Mouse (Mus musculus): ENCODE measurements at regions not wholly inside any gene's neighbourhood (a gene's known extent, or its start where the extent isn't known, plus 50 kb on each side); places are given as distances from the start of the nearest gene placed in this dataset.

DNA sequence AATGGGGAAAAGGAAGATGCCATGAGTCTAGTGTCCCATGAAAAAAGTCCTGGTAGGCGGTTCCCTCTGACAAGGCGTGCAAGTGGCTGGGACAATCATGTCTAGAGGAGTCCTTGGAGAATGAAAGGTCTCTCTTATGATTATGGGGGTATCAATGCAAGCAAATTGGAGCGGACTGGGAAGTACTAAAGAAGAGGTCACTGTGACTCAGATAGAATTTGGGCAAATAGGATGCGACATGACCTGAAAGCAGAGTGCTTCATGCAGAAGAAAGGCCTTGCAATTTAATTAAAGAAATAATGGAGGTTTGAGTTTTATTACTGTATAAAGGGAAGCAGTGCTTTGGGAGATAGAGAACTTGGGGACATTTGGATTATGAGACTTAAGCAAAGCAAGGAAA, 330.3 kb downstream of the Tmem38b start:
- Histone ChIP-seq H3K9ac (ENCODE audit: low read depth, low read length) (no peak overlapping the region), H3K4me1 (ENCODE audit: control insufficient read depth, insufficient read depth, low read length) (no peaks in the 10 kb centered on the region), H3K27me3 (ENCODE audit: control insufficient read depth, insufficient read depth, low read length) (no peaks in the 10 kb centered on the region), H3K27ac (replicated peaks; ENCODE audit: insufficient read depth, low read depth, low read length) (no peak overlapping the region), H3K4me3 (ENCODE audit: insufficient read depth, low read depth, low read length) (no peak overlapping the region), H3K79me2 (ENCODE audit: control insufficient read depth, insufficient read depth, low read length) (no peaks in the 10 kb centered on the region), H3K36me3 (ENCODE audit: control insufficient read depth, insufficient read depth, low read length) (no peaks in the 10 kb centered on the region)
- WGBS: 94% methylated on average over 4 of the region's 4 CpGs
- DNase-seq (ENCODE audit: extremely low read depth, low read depth, low spot score): no peak
- TF ChIP-seq CTCF (IDR thresholded peaks at IDR 0.05; ENCODE audit: low read depth, low read length) (no peak), POLR2A (IDR thresholded peaks at IDR 0.05; ENCODE audit: extremely low read depth, insufficient read depth, low read length) (no peak)

DNA sequence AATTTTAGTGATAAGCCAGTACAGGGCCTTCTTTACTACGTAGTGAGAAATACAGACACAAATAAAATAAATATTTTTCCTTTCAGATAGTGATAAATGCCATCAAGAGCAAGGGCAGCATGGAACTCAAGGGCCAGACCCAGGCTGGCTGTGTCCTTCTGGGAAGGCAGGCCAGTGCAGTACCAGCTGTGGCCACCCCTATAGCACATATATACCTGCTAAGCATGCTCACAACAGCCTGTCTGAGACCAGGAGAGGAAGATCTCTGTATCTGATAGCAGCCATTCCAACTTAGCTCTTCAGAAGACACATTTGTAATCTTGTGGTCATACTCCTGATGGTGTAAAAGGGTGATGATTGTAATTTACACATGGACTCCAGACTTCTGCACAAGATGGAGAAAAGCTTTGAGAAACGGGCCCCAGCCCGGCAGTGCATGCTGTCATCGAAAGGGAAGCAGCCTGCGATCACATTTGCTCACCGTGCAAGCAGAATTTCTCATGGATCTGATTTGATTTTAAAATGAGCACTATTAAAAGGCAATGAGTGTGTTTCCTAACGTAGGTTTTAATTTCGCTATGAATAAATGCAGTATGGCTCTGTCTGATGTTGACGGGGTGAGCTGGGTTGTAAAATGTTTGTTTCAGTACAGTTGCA, 335.6 kb downstream of the Tmem38b start:
- H3K4me1 ChIP-seq (ENCODE audit: control insufficient read depth, insufficient read depth, low read length): no peaks in the 10 kb centered on the region
- H3K36me3 ChIP-seq (ENCODE audit: control insufficient read depth, insufficient read depth, low read length): no peaks in the 10 kb centered on the region
- DNase-seq (ENCODE audit: extremely low read depth, low read depth, low spot score): no peak
- no peak overlapping the region for H3K4me3 ChIP-seq (ENCODE audit: insufficient read depth, low read depth, low read length)
- no peak overlapping the region for H3K27ac ChIP-seq (replicated peaks; ENCODE audit: insufficient read depth, low read depth, low read length)
- 88% methylated on average over 9 of the region's 9 CpGs for WGBS
- H3K27me3 ChIP-seq (ENCODE audit: control insufficient read depth, insufficient read depth, low read length): no peaks in the 10 kb centered on the region
- H3K79me2 ChIP-seq (ENCODE audit: control insufficient read depth, insufficient read depth, low read length): no peaks in the 10 kb centered on the region
- TF ChIP-seq CTCF (IDR thresholded peaks at IDR 0.05; ENCODE audit: low read depth, low read length) (no peak), POLR2A (IDR thresholded peaks at IDR 0.05; ENCODE audit: extremely low read depth, insufficient read depth, low read length) (no peak)
- H3K9ac ChIP-seq (ENCODE audit: low read depth, low read length): no peak overlapping the region

GRCm38 (mm10) chr4:54162308-54162707, 336.5 kb downstream of the Tmem38b start:
- TF ChIP-seq POLR2A (IDR thresholded peaks at IDR 0.05; ENCODE audit: extremely low read depth, insufficient read depth, low read length) (no peak), CTCF (IDR thresholded peaks at IDR 0.05; ENCODE audit: low read depth, low read length) (no peak)
- H3K79me2 ChIP-seq (ENCODE audit: control insufficient read depth, insufficient read depth, low read length): no peaks in the 10 kb centered on the region
- no peaks in the 10 kb centered on the region for H3K36me3 ChIP-seq (ENCODE audit: control insufficient read depth, insufficient read depth, low read length)
- no peak overlapping the region for H3K4me3 ChIP-seq (ENCODE audit: insufficient read depth, low read depth, low read length)
- WGBS: 86% methylated on average over 8 of the region's 8 CpGs
- no peak overlapping the region for H3K9ac ChIP-seq (ENCODE audit: low read depth, low read length)
- H3K27ac ChIP-seq (replicated peaks; ENCODE audit: insufficient read depth, low read depth, low read length): no peak overlapping the region
- no peak for DNase-seq (ENCODE audit: extremely low read depth, low read depth, low spot score)
- no peaks in the 10 kb centered on the region for H3K4me1 ChIP-seq (ENCODE audit: control insufficient read depth, insufficient read depth, low read length)
- H3K27me3 ChIP-seq (ENCODE audit: control insufficient read depth, insufficient read depth, low read length): no peaks in the 10 kb centered on the region

GRCm38 (mm10) chr4:54170202-54170931, 344.5 kb downstream of the Tmem38b start:
- no peaks in the 10 kb centered on the region for H3K36me3 ChIP-seq (ENCODE audit: control insufficient read depth, insufficient read depth, low read length)
- no peaks in the 10 kb centered on the region for H3K79me2 ChIP-seq (ENCODE audit: control insufficient read depth, insufficient read depth, low read length)
- TF ChIP-seq CTCF (IDR thresholded peaks at IDR 0.05; ENCODE audit: low read depth, low read length): no peak
- TF ChIP-seq POLR2A (IDR thresholded peaks at IDR 0.05; ENCODE audit: extremely low read depth, insufficient read depth, low read length): no peak
- whole genome bisulfite sequencing: 89% methylated on average over 13 of the region's 13 CpGs
- no peak overlapping the region for H3K27ac ChIP-seq (replicated peaks; ENCODE audit: insufficient read depth, low read depth, low read length)
- no peak overlapping the region for H3K4me3 ChIP-seq (ENCODE audit: insufficient read depth, low read depth, low read length)
- H3K27me3 ChIP-seq (ENCODE audit: control insufficient read depth, insufficient read depth, low read length): no peaks in the 10 kb centered on the region
- H3K9ac ChIP-seq (ENCODE audit: low read depth, low read length): no peak overlapping the region
- no peak for DNase-seq (ENCODE audit: extremely low read depth, low read depth, low spot score)
- H3K4me1 ChIP-seq (ENCODE audit: control insufficient read depth, insufficient read depth, low read length): no peaks in the 10 kb centered on the region

- Histone ChIP-seq H3K27ac (replicated peaks; ENCODE audit: insufficient read depth, low read depth, low read length) (no peak overlapping the region), H3K27me3 (ENCODE audit: control insufficient read depth, insufficient read depth, low read length) (no peaks in the 10 kb centered on the region), H3K4me1 (ENCODE audit: control insufficient read depth, insufficient read depth, low read length) (no peaks in the 10 kb centered on the region), H3K79me2 (ENCODE audit: control insufficient read depth, insufficient read depth, low read length) (no peaks in the 10 kb centered on the region), H3K36me3 (ENCODE audit: control insufficient read depth, insufficient read depth, low read length) (no peaks in the 10 kb centered on the region), H3K9ac (ENCODE audit: low read depth, low read length) (no peak overlapping the region), H3K4me3 (ENCODE audit: insufficient read depth, low read depth, low read length) (no peak overlapping the region)
- 82% methylated on average over 1 of the region's 1 CpGs for WGBS
- no peak for TF ChIP-seq CTCF (IDR thresholded peaks at IDR 0.05; ENCODE audit: low read depth, low read length)
- TF ChIP-seq POLR2A (IDR thresholded peaks at IDR 0.05; ENCODE audit: extremely low read depth, insufficient read depth, low read length): no peak
- no peak for DNase-seq (ENCODE audit: extremely low read depth, low read depth, low spot score)
Measured at GRCm38 (mm10) chr4:54184213-54184612, 358.4 kb downstream of the Tmem38b start.

- H3K27me3 ChIP-seq (ENCODE audit: control insufficient read depth, insufficient read depth, low read length): no peaks in the 10 kb centered on the region
- H3K4me3 ChIP-seq (ENCODE audit: insufficient read depth, low read depth, low read length): no peak overlapping the region
- H3K36me3 ChIP-seq (ENCODE audit: control insufficient read depth, insufficient read depth, low read length): no peaks in the 10 kb centered on the region
- 79% methylated on average over 2 of the region's 2 CpGs for WGBS
- DNase-seq (ENCODE audit: extremely low read depth, low read depth, low spot score): no peak
- no peaks in the 10 kb centered on the region for H3K79me2 ChIP-seq (ENCODE audit: control insufficient read depth, insufficient read depth, low read length)
- H3K27ac ChIP-seq (replicated peaks; ENCODE audit: insufficient read depth, low read depth, low read length): no peak overlapping the region
- H3K9ac ChIP-seq (ENCODE audit: low read depth, low read length): no peak overlapping the region
- no peaks in the 10 kb centered on the region for H3K4me1 ChIP-seq (ENCODE audit: control insufficient read depth, insufficient read depth, low read length)
- TF ChIP-seq CTCF (IDR thresholded peaks at IDR 0.05; ENCODE audit: low read depth, low read length) (no peak), POLR2A (IDR thresholded peaks at IDR 0.05; ENCODE audit: extremely low read depth, insufficient read depth, low read length) (no peak)
Measured at GRCm38 (mm10) chr4:54195734-54196133, 369.9 kb downstream of the Tmem38b start.
